Mouse (Mus musculus): Measurements from ENCODE around the gene Gm45713. TPM values are rescaled to one million over a fixed set of nuclear protein-coding genes. Genes with fewer than 3 reads are reported as not detected.
A peak's percentile ranks its signal among the peaks of the same experiment; 100 is the strongest.

Gene Gm45713
- polyA plus RNA-seq, 1 experiment from 2014 or later, result 0.53 TPM

GRCm38 (mm10) chr7:45095367-45095766 lies 40.7 kb downstream of the Gm45713 start:
- Histone ChIP-seq H3K4me2 (ENCODE audit: low read length) (no peak overlapping the region), H3K9me3 (ENCODE audit: control insufficient read depth, low read length) (no peaks in the 10 kb centered on the region), H3K27me3 (ENCODE audit: control insufficient read depth, insufficient read depth, low read length) (no peaks in the 10 kb centered on the region), H3K27ac (replicated peaks; ENCODE audit: low read depth, low read length) (no peak overlapping the region), H3K36me3 (ENCODE audit: control insufficient read depth, insufficient read depth, low read length) (no peaks in the 10 kb centered on the region), H3K4me3 (replicated peaks; ENCODE audit: low read depth, low read length) (no peak overlapping the region), H3K4me1 (ENCODE audit: control insufficient read depth, insufficient read depth, low read length) (0 out of 2 replicates have a peak, but pooled peaks cover 3% of the 10 kb centered on the region), H3K9ac (replicated peaks; ENCODE audit: low read length) (no peak overlapping the region)
- ATAC-seq (ENCODE audit: low FRiP score, low TSS enrichment), result no peak
- WGBS, result 84% methylated on average over 6 of the region's 6 CpGs
- no peak for DNase-seq

- H3K9ac ChIP-seq (replicated peaks; ENCODE audit: low read length), result no peak overlapping the region
- H3K27ac ChIP-seq (replicated peaks; ENCODE audit: low read depth, low read length), result no peak overlapping the region
- ATAC-seq (ENCODE audit: low FRiP score, low TSS enrichment) (no peak), DNase-seq (no peak)
- 0 out of 2 replicates have a peak, but pooled peaks cover 3% of the 10 kb centered on the region for H3K4me1 ChIP-seq (ENCODE audit: control insufficient read depth, insufficient read depth, low read length)
- 81% methylated on average over 7 of the region's 7 CpGs for WGBS
- no peaks in the 10 kb centered on the region for H3K36me3 ChIP-seq (ENCODE audit: control insufficient read depth, insufficient read depth, low read length)
- H3K27me3 ChIP-seq (ENCODE audit: control insufficient read depth, insufficient read depth, low read length), result no peaks in the 10 kb centered on the region
- no peak overlapping the region for H3K4me3 ChIP-seq (replicated peaks; ENCODE audit: low read depth, low read length)
- H3K4me2 ChIP-seq (ENCODE audit: low read length), result no peak overlapping the region
- H3K9me3 ChIP-seq (ENCODE audit: control insufficient read depth, low read length), result no peaks in the 10 kb centered on the region
These were observed 41.9 kb downstream of the Gm45713 start for GRCm38 (mm10) chr7:45094121-45094520.

GRCm38 (mm10) chr7:45093516-45093905 lies 42.5 kb downstream of the Gm45713 start:
- ATAC-seq (ENCODE audit: low FRiP score, low TSS enrichment) (no peak), DNase-seq (no peak)
- Histone ChIP-seq H3K27me3 (ENCODE audit: control insufficient read depth, insufficient read depth, low read length) (no peaks in the 10 kb centered on the region), H3K4me3 (replicated peaks; ENCODE audit: low read depth, low read length) (no peak overlapping the region), H3K27ac (replicated peaks; ENCODE audit: low read depth, low read length) (no peak overlapping the region), H3K9me3 (ENCODE audit: control insufficient read depth, low read length) (no peaks in the 10 kb centered on the region), H3K9ac (replicated peaks; ENCODE audit: low read length) (no peak overlapping the region), H3K4me2 (ENCODE audit: low read length) (no peak overlapping the region), H3K36me3 (ENCODE audit: control insufficient read depth, insufficient read depth, low read length) (no peaks in the 10 kb centered on the region), H3K4me1 (ENCODE audit: control insufficient read depth, insufficient read depth, low read length) (0 out of 2 replicates have a peak, but pooled peaks cover 3% of the 10 kb centered on the region)
- WGBS, result 35% methylated on average over 18 of the region's 18 CpGs

GRCm38 (mm10) chr7:45092828-45093515 lies 43.1 kb downstream of the Gm45713 start:
- Histone ChIP-seq H3K4me2 (ENCODE audit: low read length) (no peak overlapping the region), H3K9ac (replicated peaks; ENCODE audit: low read length) (no peak overlapping the region), H3K27ac (replicated peaks; ENCODE audit: low read depth, low read length) (no peak overlapping the region), H3K27me3 (ENCODE audit: control insufficient read depth, insufficient read depth, low read length) (no peaks in the 10 kb centered on the region), H3K9me3 (ENCODE audit: control insufficient read depth, low read length) (no peaks in the 10 kb centered on the region), H3K4me3 (replicated peaks; ENCODE audit: low read depth, low read length) (no peak overlapping the region), H3K36me3 (ENCODE audit: control insufficient read depth, insufficient read depth, low read length) (no peaks in the 10 kb centered on the region), H3K4me1 (ENCODE audit: control insufficient read depth, insufficient read depth, low read length) (0 out of 2 replicates have a peak, but pooled peaks cover 3% of the 10 kb centered on the region)
- no peak for DNase-seq
- ATAC-seq (ENCODE audit: low FRiP score, low TSS enrichment), result no peak
- 70% methylated on average over 12 of the region's 12 CpGs for whole genome bisulfite sequencing

GRCm38 (mm10) chr7:45092048-45092447 lies 44.0 kb downstream of the Gm45713 start, which contains the start of gene Rcn3:
Rcn3 (minus strand) TSS chr7:45092221.
- Histone ChIP-seq H3K9ac (replicated peaks; ENCODE audit: low read length) (peak within 1 kb of the TSS; percentile 45), H3K9me3 (ENCODE audit: control insufficient read depth, low read length) (no peaks in the 10 kb centered on the region), H3K4me3 (replicated peaks; ENCODE audit: low read depth, low read length) (peak within 1 kb of the TSS; percentile 39), H3K36me3 (ENCODE audit: control insufficient read depth, insufficient read depth, low read length) (no peaks in the 10 kb centered on the region), H3K4me1 (ENCODE audit: control insufficient read depth, insufficient read depth, low read length) (0 out of 2 replicates have a peak, but pooled peaks cover 3% of the 10 kb centered on the region), H3K4me2 (ENCODE audit: low read length) (peak within 1 kb of the TSS; percentile 64), H3K27ac (replicated peaks; ENCODE audit: low read depth, low read length) (no peak within 1 kb of the TSS), H3K27me3 (ENCODE audit: control insufficient read depth, insufficient read depth, low read length) (no peaks in the 10 kb centered on the region)
- ATAC-seq (ENCODE audit: low FRiP score, low TSS enrichment) (peak; percentile 93), DNase-seq (peak; percentile 92)
- under 1% methylated on average over 16 of the region's 16 CpGs for whole genome bisulfite sequencing

GRCm38 (mm10) chr7:45091001-45091990 lies 44.7 kb downstream of the Gm45713 start:
- Histone ChIP-seq H3K27me3 (ENCODE audit: control insufficient read depth, insufficient read depth, low read length) (no peaks in the 10 kb centered on the region), H3K27ac (replicated peaks; ENCODE audit: low read depth, low read length) (no peak overlapping the region), H3K9me3 (ENCODE audit: control insufficient read depth, low read length) (no peaks in the 10 kb centered on the region), H3K9ac (replicated peaks; ENCODE audit: low read length) (peak overlapping the region; percentile 45), H3K36me3 (ENCODE audit: control insufficient read depth, insufficient read depth, low read length) (peaks cover 4% of the 10 kb centered on the region), H3K4me3 (replicated peaks; ENCODE audit: low read depth, low read length) (peak overlapping the region; percentile 39), H3K4me1 (ENCODE audit: control insufficient read depth, insufficient read depth, low read length) (0 out of 2 replicates have a peak, but pooled peaks cover 3% of the 10 kb centered on the region), H3K4me2 (ENCODE audit: low read length) (peak overlapping the region; percentile 64)
- 0 out of 2 replicates have a peak, but pooled peaks have one; percentile 14 for ATAC-seq (ENCODE audit: low FRiP score, low TSS enrichment)
- 17% methylated on average over 35 of the region's 35 CpGs for WGBS
- DNase-seq, result peak; percentile 19

GRCm38 (mm10) chr7:45090251-45090977 lies 45.6 kb downstream of the Gm45713 start:
- peaks cover 7% of the 10 kb centered on the region for H3K36me3 ChIP-seq (ENCODE audit: control insufficient read depth, insufficient read depth, low read length)

GRCm38 (mm10) chr7:45088597-45088996 lies 47.4 kb downstream of the Gm45713 start:
- 94% methylated on average over 17 of the region's 17 CpGs for WGBS
- Histone ChIP-seq H3K9ac (replicated peaks; ENCODE audit: low read length) (no peak overlapping the region), H3K36me3 (ENCODE audit: control insufficient read depth, insufficient read depth, low read length) (peaks cover 7% of the 10 kb centered on the region), H3K4me3 (replicated peaks; ENCODE audit: low read depth, low read length) (no peak overlapping the region), H3K4me2 (ENCODE audit: low read length) (no peak overlapping the region), H3K27me3 (ENCODE audit: control insufficient read depth, insufficient read depth, low read length) (no peaks in the 10 kb centered on the region), H3K9me3 (ENCODE audit: control insufficient read depth, low read length) (no peaks in the 10 kb centered on the region), H3K4me1 (ENCODE audit: control insufficient read depth, insufficient read depth, low read length) (0 out of 2 replicates have a peak, but pooled peaks cover 3% of the 10 kb centered on the region), H3K27ac (replicated peaks; ENCODE audit: low read depth, low read length) (no peak overlapping the region)
- ATAC-seq (ENCODE audit: low FRiP score, low TSS enrichment) (no peak), DNase-seq (no peak)

More at GRCm38 (mm10) chr7:45090251-45090977, 45.6 kb downstream of the Gm45713 start:
- DNase-seq, result no peak
- Histone ChIP-seq H3K27me3 (ENCODE audit: control insufficient read depth, insufficient read depth, low read length) (no peaks in the 10 kb centered on the region), H3K4me1 (ENCODE audit: control insufficient read depth, insufficient read depth, low read length) (0 out of 2 replicates have a peak, but pooled peaks cover 3% of the 10 kb centered on the region), H3K4me2 (ENCODE audit: low read length) (no peak overlapping the region), H3K9ac (replicated peaks; ENCODE audit: low read length) (no peak overlapping the region; the same call in 1 of the 2 replicates), H3K4me3 (replicated peaks; ENCODE audit: low read depth, low read length) (no peak overlapping the region), H3K27ac (replicated peaks; ENCODE audit: low read depth, low read length) (no peak overlapping the region), H3K9me3 (ENCODE audit: control insufficient read depth, low read length) (no peaks in the 10 kb centered on the region)
- 83% methylated on average over 13 of the region's 13 CpGs for WGBS
- no peak for ATAC-seq (ENCODE audit: low FRiP score, low TSS enrichment)
